Mouse (Mus musculus): ENCODE measurements around the gene Rpl13. TPM values are rescaled to one million over a fixed set of nuclear protein-coding genes. Genes with fewer than 3 reads are reported as not detected.

Rpl13 gene
- polyA plus RNA-seq, 1 experiment from 2014 or later, result 772 TPM

GRCm38 (mm10) chr8:123135406-123135805, 33.3 kb downstream of the Rpl13 start:
- 0 out of 2 replicates have a peak overlapping the region, but pooled peaks have one; percentile 17 for H3K9ac ChIP-seq
- no peak for ATAC-seq (ENCODE audit: low read depth)
- 6% methylated on average over 7 of the region's 7 CpGs for WGBS
- peak overlapping the region; percentile 49; the same call in 1 of the 2 replicates for H3K27ac ChIP-seq (replicated peaks)
- H3K36me3 ChIP-seq, result no peaks in the 10 kb centered on the region
- H3K4me3 ChIP-seq, result no peak overlapping the region
- H3K4me1 ChIP-seq (replicated peaks), result peaks cover 27% of the 10 kb centered on the region
- H3K9me3 ChIP-seq, result no peaks in the 10 kb centered on the region
- no peaks in the 10 kb centered on the region; the same call in 1 of the 2 replicates for H3K27me3 ChIP-seq
- peak overlapping the region; percentile 34 for H3K4me2 ChIP-seq

- peaks cover 27% of the 10 kb centered on the region for H3K4me1 ChIP-seq (replicated peaks)
- 0 out of 2 replicates have a peak overlapping the region, but pooled peaks have one; percentile 17 for H3K9ac ChIP-seq
- peak overlapping the region; percentile 49; the same call in 1 of the 2 replicates for H3K27ac ChIP-seq (replicated peaks)
- no peaks in the 10 kb centered on the region; the same call in 1 of the 2 replicates for H3K27me3 ChIP-seq
- no peaks in the 10 kb centered on the region for H3K36me3 ChIP-seq
- no peak overlapping the region for H3K4me3 ChIP-seq
- 48% methylated on average over 9 of the region's 9 CpGs for WGBS
- no peak for ATAC-seq (ENCODE audit: low read depth)
- H3K9me3 ChIP-seq, result no peaks in the 10 kb centered on the region
- H3K4me2 ChIP-seq, result peak overlapping the region; percentile 34
These were observed 33.7 kb downstream of the Rpl13 start for GRCm38 (mm10) chr8:123135806-123136205.

GRCm38 (mm10) chr8:123136287-123136686, 34.1 kb downstream of the Rpl13 start:
- no peak overlapping the region for H3K9ac ChIP-seq
- 84% methylated on average over 9 of the region's 9 CpGs for WGBS
- no peaks in the 10 kb centered on the region; the same call in 1 of the 2 replicates for H3K27me3 ChIP-seq

GRCm38 (mm10) chr8:123137645-123138077, 35.5 kb downstream of the Rpl13 start:
- Histone ChIP-seq H3K36me3 (no peaks in the 10 kb centered on the region), H3K27me3 (no peaks in the 10 kb centered on the region; the same call in 1 of the 2 replicates), H3K4me3 (no peak overlapping the region), H3K9ac (no peak overlapping the region), H3K9me3 (no peaks in the 10 kb centered on the region), H3K4me2 (no peak overlapping the region), H3K4me1 (replicated peaks) (peaks cover 27% of the 10 kb centered on the region), H3K27ac (replicated peaks) (peak overlapping the region; percentile 62; the same call in 1 of the 2 replicates)
- peak; percentile 76 for ATAC-seq (ENCODE audit: low read depth)
- 7% methylated on average over 2 of the region's 2 CpGs for WGBS

More at GRCm38 (mm10) chr8:123136287-123136686, 34.1 kb downstream of the Rpl13 start:
- Histone ChIP-seq H3K4me3 (no peak overlapping the region), H3K4me1 (replicated peaks) (peaks cover 27% of the 10 kb centered on the region), H3K9me3 (no peaks in the 10 kb centered on the region), H3K27ac (replicated peaks) (no peak overlapping the region), H3K4me2 (no peak overlapping the region), H3K36me3 (no peaks in the 10 kb centered on the region)
- no peak for ATAC-seq (ENCODE audit: low read depth)

- no peak overlapping the region for H3K4me2 ChIP-seq
- H3K27ac ChIP-seq (replicated peaks), result no peak overlapping the region
- no peak for ATAC-seq (ENCODE audit: low read depth)
- H3K4me1 ChIP-seq (replicated peaks), result peaks cover 27% of the 10 kb centered on the region
- H3K4me3 ChIP-seq, result no peak overlapping the region
- 64% methylated on average over 4 of the region's 4 CpGs for WGBS
- no peaks in the 10 kb centered on the region for H3K9me3 ChIP-seq
- H3K36me3 ChIP-seq, result no peaks in the 10 kb centered on the region
- no peaks in the 10 kb centered on the region; the same call in 1 of the 2 replicates for H3K27me3 ChIP-seq
- no peak overlapping the region for H3K9ac ChIP-seq
These were observed 36.6 kb downstream of the Rpl13 start for GRCm38 (mm10) chr8:123138741-123139140.

- no peak for ATAC-seq (ENCODE audit: low read depth)
- H3K27ac ChIP-seq (replicated peaks), result no peak overlapping the region
- WGBS, result 77% methylated on average over 14 of the region's 14 CpGs
These were observed 39.8 kb downstream of the Rpl13 start for GRCm38 (mm10) chr8:123141741-123142462.

GRCm38 (mm10) chr8:123145279-123145678, 43.1 kb downstream of the Rpl13 start:
- no peak overlapping the region for H3K9ac ChIP-seq
- WGBS, result 65% methylated on average over 6 of the region's 6 CpGs

More at GRCm38 (mm10) chr8:123141741-123142462, 39.8 kb downstream of the Rpl13 start:
- Histone ChIP-seq H3K9ac (no peak overlapping the region), H3K27me3 (no peaks in the 10 kb centered on the region; the same call in 1 of the 2 replicates), H3K36me3 (no peaks in the 10 kb centered on the region), H3K4me1 (replicated peaks) (peaks cover 14% of the 10 kb centered on the region), H3K4me3 (no peak overlapping the region), H3K9me3 (no peaks in the 10 kb centered on the region), H3K4me2 (no peak overlapping the region)

GRCm38 (mm10) chr8:123146390-123146789, 44.2 kb downstream of the Rpl13 start:
- no peaks in the 10 kb centered on the region for H3K36me3 ChIP-seq
- no peak overlapping the region for H3K9ac ChIP-seq
- no peaks in the 10 kb centered on the region for H3K4me1 ChIP-seq (replicated peaks)
- H3K4me3 ChIP-seq, result no peak overlapping the region
- H3K9me3 ChIP-seq, result no peaks in the 10 kb centered on the region
- WGBS, result 78% methylated on average over 7 of the region's 7 CpGs
- no peak overlapping the region for H3K4me2 ChIP-seq
- no peak for ATAC-seq (ENCODE audit: low read depth)
- no peaks in the 10 kb centered on the region for H3K27me3 ChIP-seq
- no peak overlapping the region for H3K27ac ChIP-seq (replicated peaks)

More at GRCm38 (mm10) chr8:123145279-123145678, 43.1 kb downstream of the Rpl13 start:
- no peak overlapping the region for H3K4me2 ChIP-seq
- no peaks in the 10 kb centered on the region for H3K36me3 ChIP-seq
- no peak for ATAC-seq (ENCODE audit: low read depth)
- no peak overlapping the region for H3K4me3 ChIP-seq
- no peaks in the 10 kb centered on the region for H3K4me1 ChIP-seq (replicated peaks)
- H3K9me3 ChIP-seq, result no peaks in the 10 kb centered on the region
- no peaks in the 10 kb centered on the region for H3K27me3 ChIP-seq
- no peak overlapping the region for H3K27ac ChIP-seq (replicated peaks)

- 74% methylated on average over 9 of the region's 9 CpGs for whole genome bisulfite sequencing
- no peak overlapping the region for H3K4me2 ChIP-seq
- ATAC-seq (ENCODE audit: low read depth), result no peak
- no peak overlapping the region for H3K9ac ChIP-seq
- no peak overlapping the region for H3K4me3 ChIP-seq
- H3K27ac ChIP-seq (replicated peaks), result no peak overlapping the region
- H3K9me3 ChIP-seq, result no peaks in the 10 kb centered on the region
- no peaks in the 10 kb centered on the region for H3K36me3 ChIP-seq
- H3K27me3 ChIP-seq, result no peaks in the 10 kb centered on the region
- no peaks in the 10 kb centered on the region for H3K4me1 ChIP-seq (replicated peaks)
These were observed 48.6 kb downstream of the Rpl13 start for GRCm38 (mm10) chr8:123150737-123151171.

Small RNA genes lying within 50 kb of the gene (microRNA-seq; reads per million reads assigned to microRNA genes)
- not detected for gene Mir7079
- gene Mir7080, result not detected

Other genes with a start within 250 kb of the Rpl13 start
- gene Ankrd11, start 60.1 kb upstream of the Rpl13 start, polyA plus RNA-seq (2015; fragmentation: Nextera tagmentation; extraction: Ambion mirVana), result 43.2 and 58.2 TPM in 2 replicates
- 48.7 and 50.1 TPM in 2 replicates for gene Spg7, start 39.4 kb upstream of the Rpl13 start, polyA plus RNA-seq (2015; fragmentation: Nextera tagmentation; extraction: Ambion mirVana)
- gene Cpne7, start 15.0 kb downstream of the Rpl13 start, polyA plus RNA-seq (2015; fragmentation: Nextera tagmentation; extraction: Ambion mirVana), result 0.68 and 1.1 TPM in 2 replicates
- gene Sult5a1, start 56.0 kb downstream of the Rpl13 start, polyA plus RNA-seq (2015; fragmentation: Nextera tagmentation; extraction: Ambion mirVana), result 1.2 and 2.4 TPM in 2 replicates
- gene Dpep1, start 83.9 kb downstream of the Rpl13 start, polyA plus RNA-seq (2015; fragmentation: Nextera tagmentation; extraction: Ambion mirVana), result 0.08 and 0.19 TPM in 2 replicates
- gene Chmp1a, start 110.4 kb downstream of the Rpl13 start, polyA plus RNA-seq (2015; fragmentation: Nextera tagmentation; extraction: Ambion mirVana), result 164 and 175 TPM in 2 replicates
- gene Spata33, start 110.5 kb downstream of the Rpl13 start, polyA plus RNA-seq (2015; fragmentation: Nextera tagmentation; extraction: Ambion mirVana), result 7.6 and 7.7 TPM in 2 replicates
- 37.2 and 42.4 TPM in 2 replicates for gene Cdk10, start 122.5 kb downstream of the Rpl13 start, polyA plus RNA-seq (2015; fragmentation: Nextera tagmentation; extraction: Ambion mirVana)
- gene Spata2l, start 133.9 kb downstream of the Rpl13 start, polyA plus RNA-seq (2015; fragmentation: Nextera tagmentation; extraction: Ambion mirVana), result 4.4 and 4.8 TPM in 2 replicates
- gene Zfp276, start 151.8 kb downstream of the Rpl13 start, polyA plus RNA-seq (2015; fragmentation: Nextera tagmentation; extraction: Ambion mirVana), result 22.1 and 24.1 TPM in 2 replicates
- 49.2 and 50.0 TPM in 2 replicates for gene Vps9d1, start 152.0 kb downstream of the Rpl13 start, polyA plus RNA-seq (2015; fragmentation: Nextera tagmentation; extraction: Ambion mirVana)
- 9.3 and 11.0 TPM in 2 replicates for gene Fanca, start 216.2 kb downstream of the Rpl13 start, polyA plus RNA-seq (2015; fragmentation: Nextera tagmentation; extraction: Ambion mirVana)
- gene Spire2, start 230.4 kb downstream of the Rpl13 start, polyA plus RNA-seq (2015; fragmentation: Nextera tagmentation; extraction: Ambion mirVana), result 35.9 and 40.2 TPM in 2 replicates